Mouse (Mus musculus): ENCODE data around the gene Uox. TPM values are rescaled to one million over a fixed set of nuclear protein-coding genes. Genes with fewer than 3 reads are reported as not detected.

Uox gene
- total RNA-seq, 4 experiments from 2014 or later = 0.13 to 0.89 (median 0.24) TPM

- DNase-seq (ENCODE audit: low spot score in 2 of 2) = peak; percentile 79
Measured at GRCm38 (mm10) chr3:146620555-146621249, 50.5 kb downstream of the Uox start.

- DNase-seq (ENCODE audit: low spot score in 2 of 2) = no peak
Measured at GRCm38 (mm10) chr3:146621966-146622365, 51.7 kb downstream of the Uox start.

- DNase-seq (ENCODE audit: low spot score in 2 of 2) = no peak
Measured at GRCm38 (mm10) chr3:146625766-146626165, 55.5 kb downstream of the Uox start.

- no peak for DNase-seq (ENCODE audit: low spot score in 2 of 2)
Measured at GRCm38 (mm10) chr3:146628227-146628982, 58.2 kb downstream of the Uox start.

- no peak for DNase-seq (ENCODE audit: low spot score in 2 of 2)
Measured at GRCm38 (mm10) chr3:146632506-146632905, 62.3 kb downstream of the Uox start.

GRCm38 (mm10) chr3:146641818-146642427 lies 71.7 kb downstream of the Uox start:
- no peak for DNase-seq (ENCODE audit: low spot score in 2 of 2)

GRCm38 (mm10) chr3:146649311-146649894 lies 79.2 kb downstream of the Uox start:
- DNase-seq (ENCODE audit: low spot score in 2 of 2) = no peak

- no peak for DNase-seq (ENCODE audit: low spot score in 2 of 2)
Measured at GRCm38 (mm10) chr3:146650716-146651115, 80.5 kb downstream of the Uox start.

GRCm38 (mm10) chr3:146651217-146651616 lies 81.0 kb downstream of the Uox start, which contains the start of gene 4930503B20Rik:
TSS of gene 4930503B20Rik (minus strand) at chr3:146651317.
- DNase-seq (ENCODE audit: low spot score in 2 of 2) = no peak

GRCm38 (mm10) chr3:146652431-146652830 lies 82.2 kb downstream of the Uox start:
- no peak for DNase-seq (ENCODE audit: low spot score in 2 of 2)

- no peak for DNase-seq (ENCODE audit: low spot score in 2 of 2)
Measured at GRCm38 (mm10) chr3:146653692-146654091, 83.5 kb downstream of the Uox start.

- DNase-seq (ENCODE audit: low spot score in 2 of 2) = no peak
Measured at GRCm38 (mm10) chr3:146655111-146655577, 84.9 kb downstream of the Uox start.

GRCm38 (mm10) chr3:146657433-146657832 lies 87.2 kb downstream of the Uox start:
- DNase-seq (ENCODE audit: low spot score in 2 of 2) = no peak

- peak in 1 of 2 experiments; percentile 36 for DNase-seq (ENCODE audit: low spot score in 2 of 2)
Measured at GRCm38 (mm10) chr3:146658061-146658639, 87.9 kb downstream of the Uox start.

GRCm38 (mm10) chr3:146659321-146659720 lies 89.1 kb downstream of the Uox start:
- no peak for DNase-seq (ENCODE audit: low spot score in 2 of 2)

GRCm38 (mm10) chr3:146661001-146661400 lies 90.8 kb downstream of the Uox start:
- DNase-seq (ENCODE audit: low spot score in 2 of 2) = peak in 1 of 2 experiments; percentile 13

- DNase-seq (ENCODE audit: low spot score in 2 of 2) = no peak
Measured at GRCm38 (mm10) chr3:146661907-146662306, 91.7 kb downstream of the Uox start.

- DNase-seq (ENCODE audit: low spot score in 2 of 2) = no peak
Measured at GRCm38 (mm10) chr3:146671121-146671520, 100.9 kb downstream of the Uox start.

- no peak for DNase-seq (ENCODE audit: low spot score in 2 of 2)
Measured at GRCm38 (mm10) chr3:146675101-146675500, 104.9 kb downstream of the Uox start.

- no peak for DNase-seq (ENCODE audit: low spot score in 2 of 2)
Measured at GRCm38 (mm10) chr3:146676193-146676592, 106.0 kb downstream of the Uox start.

- DNase-seq (ENCODE audit: low spot score in 2 of 2) = no peak
Measured at GRCm38 (mm10) chr3:146679646-146680045, 109.4 kb downstream of the Uox start.

Data from layer of hippocampus, adult 8-10 months (tissue).